Mouse (Mus musculus): ENCODE measurements around the gene Dync1li1. TPM values are rescaled to one million over a fixed set of nuclear protein-coding genes. Genes with fewer than 3 reads are reported as not detected.
"Not testable (repeated sequence)": the region's sequence is repeated elsewhere in the genome, so short reads cannot be mapped to it uniquely, and the experiment has no call there.

Dync1li1 gene
- polyA plus RNA-seq, 1 experiment from 2014 or later, result 107 TPM

DNA sequence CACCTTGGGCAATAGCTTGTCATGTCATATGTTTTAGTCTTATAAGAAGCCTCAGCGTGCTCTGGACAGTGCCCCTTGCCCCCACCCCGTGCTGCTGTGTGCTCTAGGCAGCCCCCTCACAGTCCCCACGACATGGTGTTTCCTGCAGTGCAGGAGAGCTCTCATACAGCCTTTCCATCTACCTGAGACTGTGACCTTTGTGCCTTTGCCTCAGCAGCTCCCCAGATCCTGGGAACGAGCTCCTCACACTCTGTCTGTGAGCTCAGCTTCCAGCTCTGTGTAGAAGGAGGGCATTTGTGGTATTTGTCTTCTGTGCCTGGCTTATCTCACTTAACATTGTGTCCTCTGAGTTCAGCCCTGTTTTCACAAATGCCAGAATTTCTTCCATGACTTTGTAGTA is 13.3 kb downstream of the Dync1li1 start:
- no peak for ATAC-seq (ENCODE audit: low FRiP score)
- no peak overlapping the region for H3K9ac ChIP-seq
- no peak overlapping the region for H3K4me2 ChIP-seq (replicated peaks)
- H3K4me3 ChIP-seq (replicated peaks; ENCODE audit: low read length), result no peak overlapping the region
- no peak for DNase-seq (ENCODE audit: low spot score)
- no peak overlapping the region for H3K27ac ChIP-seq
- H3K27me3 ChIP-seq (ENCODE audit: control insufficient read depth, insufficient read depth, low read length), result no peaks in the 10 kb centered on the region
- WGBS, result 95% methylated on average over 4 of the region's 4 CpGs
- H3K4me1 ChIP-seq (replicated peaks; ENCODE audit: control insufficient read depth, insufficient read depth, low read length), result no peaks in the 10 kb centered on the region
- H3K9me3 ChIP-seq (ENCODE audit: control insufficient read depth, low read length), result no peaks in the 10 kb centered on the region
- H3K36me3 ChIP-seq (replicated peaks; ENCODE audit: control insufficient read depth, insufficient read depth), result peaks cover 36% of the 10 kb centered on the region

DNA sequence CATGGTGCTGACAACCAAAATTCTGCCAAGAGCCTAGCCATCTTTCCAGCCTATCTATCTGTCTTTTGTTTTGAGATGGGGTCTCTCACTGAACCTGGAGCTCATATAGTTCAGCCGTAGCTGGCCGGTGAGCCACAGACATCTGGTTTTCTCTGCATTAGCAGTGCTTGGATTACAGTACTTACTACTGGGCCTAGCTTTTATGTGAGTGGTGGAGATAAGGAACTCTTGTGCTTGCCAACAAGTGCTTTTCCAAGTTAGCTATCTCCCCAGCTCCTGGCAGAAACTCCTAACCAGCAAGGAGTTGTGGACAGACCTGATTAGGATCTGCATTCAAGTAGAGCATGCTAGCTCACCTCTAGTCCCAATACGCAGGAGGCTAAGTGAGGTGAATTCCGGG is 19.2 kb downstream of the Dync1li1 start:
- WGBS, result over 99% methylated on average over 4 of the region's 4 CpGs
- Histone ChIP-seq H3K27me3 (ENCODE audit: control insufficient read depth, insufficient read depth, low read length) (no peaks in the 10 kb centered on the region), H3K4me3 (replicated peaks; ENCODE audit: low read length) (no peak overlapping the region), H3K9ac (no peak overlapping the region), H3K4me1 (replicated peaks; ENCODE audit: control insufficient read depth, insufficient read depth, low read length) (no peaks in the 10 kb centered on the region), H3K9me3 (ENCODE audit: control insufficient read depth, low read length) (no peaks in the 10 kb centered on the region), H3K4me2 (replicated peaks) (no peak overlapping the region), H3K27ac (no peak overlapping the region), H3K36me3 (replicated peaks; ENCODE audit: control insufficient read depth, insufficient read depth) (peaks cover 82% of the 10 kb centered on the region)
- ATAC-seq (ENCODE audit: low FRiP score) (no peak), DNase-seq (ENCODE audit: low spot score) (no peak)

DNA sequence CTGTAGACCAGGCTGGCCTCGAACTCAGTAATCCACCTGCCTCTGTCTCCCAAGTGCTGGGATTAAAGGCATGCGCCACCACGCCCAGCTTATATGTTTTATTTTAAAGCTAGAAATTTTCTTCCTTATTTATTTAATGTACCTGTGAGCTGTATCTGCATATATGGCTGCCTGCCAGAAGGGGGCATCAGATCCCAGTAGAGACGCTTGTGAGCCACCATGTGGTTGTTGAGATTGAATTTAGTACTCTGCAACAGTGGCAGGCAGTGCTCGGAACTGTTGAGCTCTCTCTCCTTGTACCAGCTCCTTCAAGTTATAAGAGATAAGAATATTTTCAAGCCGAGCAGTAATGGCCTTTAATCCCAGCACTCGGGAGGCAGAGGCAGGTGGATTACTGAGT is 21.8 kb downstream of the Dync1li1 start:
- no peak for DNase-seq (ENCODE audit: low spot score)
- no peak for ATAC-seq (ENCODE audit: low FRiP score)
- H3K4me1 ChIP-seq (replicated peaks; ENCODE audit: control insufficient read depth, insufficient read depth, low read length), result no peaks in the 10 kb centered on the region
- H3K27me3 ChIP-seq (ENCODE audit: control insufficient read depth, insufficient read depth, low read length), result no peaks in the 10 kb centered on the region
- H3K9me3 ChIP-seq (ENCODE audit: control insufficient read depth, low read length), result no peaks in the 10 kb centered on the region
- H3K4me2 ChIP-seq (replicated peaks), result no peak overlapping the region
- H3K36me3 ChIP-seq (replicated peaks; ENCODE audit: control insufficient read depth, insufficient read depth), result peaks cover 94% of the 10 kb centered on the region
- no peak overlapping the region for H3K9ac ChIP-seq
- no peak overlapping the region for H3K4me3 ChIP-seq (replicated peaks; ENCODE audit: low read length)
- WGBS, result 81% methylated on average over 7 of the region's 7 CpGs
- no peak overlapping the region for H3K27ac ChIP-seq

DNA sequence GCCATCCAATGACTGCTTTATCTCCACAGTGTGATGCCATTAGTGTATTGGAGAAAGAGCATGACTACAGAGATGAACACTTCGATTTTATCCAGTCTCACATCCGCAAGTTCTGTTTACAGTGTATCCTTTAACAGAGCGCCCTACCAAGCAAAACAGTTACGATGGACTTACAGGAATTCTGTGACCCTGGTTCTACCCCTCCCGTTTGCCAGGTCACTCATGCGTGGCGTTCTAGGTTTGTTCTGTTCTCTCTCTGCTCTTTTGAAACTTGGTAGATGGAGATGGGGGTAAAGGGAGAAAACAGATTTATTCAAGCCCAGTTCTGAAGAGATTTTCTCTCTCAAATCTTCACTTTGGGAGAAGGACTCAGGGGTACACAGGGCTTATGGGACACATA is 24.9 kb downstream of the Dync1li1 start:
- no peaks in the 10 kb centered on the region for H3K4me1 ChIP-seq (replicated peaks; ENCODE audit: control insufficient read depth, insufficient read depth, low read length)
- H3K36me3 ChIP-seq (replicated peaks; ENCODE audit: control insufficient read depth, insufficient read depth), result peaks cover 98% of the 10 kb centered on the region
- no peaks in the 10 kb centered on the region for H3K9me3 ChIP-seq (ENCODE audit: control insufficient read depth, low read length)
- H3K9ac ChIP-seq, result no peak overlapping the region
- DNase-seq (ENCODE audit: low spot score) (no peak), ATAC-seq (ENCODE audit: low FRiP score) (no peak)
- H3K4me3 ChIP-seq (replicated peaks; ENCODE audit: low read length), result no peak overlapping the region
- H3K27me3 ChIP-seq (ENCODE audit: control insufficient read depth, insufficient read depth, low read length), result no peaks in the 10 kb centered on the region
- H3K4me2 ChIP-seq (replicated peaks), result no peak overlapping the region
- WGBS, result 95% methylated on average over 7 of the region's 7 CpGs
- H3K27ac ChIP-seq, result no peak overlapping the region

DNA sequence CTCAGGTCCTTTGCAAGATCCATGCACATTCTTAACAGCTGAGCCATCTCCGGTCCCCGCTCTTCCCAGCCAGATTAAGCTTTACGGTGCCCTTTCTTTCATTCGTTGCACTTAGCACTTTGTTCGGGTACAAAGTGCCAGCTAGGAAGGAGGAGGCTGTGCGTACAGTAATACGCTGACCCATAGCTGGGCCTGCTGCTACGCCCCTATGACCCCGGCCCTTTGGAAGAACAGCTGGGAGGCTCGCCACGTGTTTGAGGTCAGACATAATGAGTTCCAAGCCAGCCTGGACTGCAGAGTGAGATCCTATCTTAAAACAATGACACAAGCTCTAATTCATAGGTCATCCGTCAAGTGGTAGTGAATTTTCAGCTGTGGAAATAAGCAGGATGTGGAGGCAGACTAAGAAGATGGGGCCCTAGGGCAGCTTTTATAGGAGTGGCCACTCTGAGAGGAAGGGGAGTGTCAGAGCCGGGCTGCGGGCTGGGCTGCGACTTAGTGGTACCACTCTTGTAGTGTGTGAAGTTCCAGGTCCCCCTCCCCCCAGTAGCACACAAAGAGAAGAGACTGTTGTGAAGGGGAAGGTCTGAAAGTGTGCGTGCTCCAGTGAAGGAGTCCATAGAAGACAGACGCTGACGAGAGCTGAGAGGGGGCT is 28.2 kb downstream of the Dync1li1 start:
- H3K27ac ChIP-seq, result no peak overlapping the region
- ATAC-seq (ENCODE audit: low FRiP score) (no peak), DNase-seq (ENCODE audit: low spot score) (no peak)
- H3K27me3 ChIP-seq (ENCODE audit: control insufficient read depth, insufficient read depth, low read length), result no peaks in the 10 kb centered on the region
- no peak overlapping the region for H3K9ac ChIP-seq
- H3K4me3 ChIP-seq (replicated peaks; ENCODE audit: low read length), result no peak overlapping the region
- no peaks in the 10 kb centered on the region for H3K4me1 ChIP-seq (replicated peaks; ENCODE audit: control insufficient read depth, insufficient read depth, low read length)
- H3K4me2 ChIP-seq (replicated peaks), result no peak overlapping the region
- H3K36me3 ChIP-seq (replicated peaks; ENCODE audit: control insufficient read depth, insufficient read depth), result peaks cover 99% of the 10 kb centered on the region
- WGBS, result 83% methylated on average over 18 of the region's 18 CpGs
- no peaks in the 10 kb centered on the region for H3K9me3 ChIP-seq (ENCODE audit: control insufficient read depth, low read length)

DNA sequence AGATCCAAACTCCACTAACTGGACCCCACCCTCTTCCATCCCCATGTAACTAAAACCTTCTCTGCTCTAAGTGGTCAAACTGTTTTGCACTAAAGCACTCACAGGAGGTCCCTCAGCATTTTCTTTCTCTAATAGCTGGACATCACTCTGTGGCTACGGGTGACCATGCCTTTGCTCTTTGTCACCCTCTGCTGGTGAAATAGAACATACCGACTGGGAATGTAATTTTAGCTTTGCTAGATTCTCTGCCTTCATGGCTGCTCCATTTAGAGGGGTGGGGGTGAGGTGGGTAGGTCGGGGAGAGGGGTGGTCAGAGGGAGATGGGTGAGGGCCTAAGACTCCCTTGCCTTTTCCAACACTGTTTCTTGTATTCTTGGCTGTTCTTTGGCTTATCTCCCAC is 38.7 kb downstream of the Dync1li1 start:
- peak; percentile 70 for DNase-seq (ENCODE audit: low spot score)
- peaks cover 7% of the 10 kb centered on the region for H3K4me1 ChIP-seq (replicated peaks; ENCODE audit: control insufficient read depth, insufficient read depth, low read length)
- H3K4me3 ChIP-seq (replicated peaks; ENCODE audit: low read length), result no peak overlapping the region
- no peak for ATAC-seq (ENCODE audit: low FRiP score)
- no peak overlapping the region for H3K9ac ChIP-seq
- WGBS, result 8% methylated on average over 3 of the region's 3 CpGs
- H3K36me3 ChIP-seq (replicated peaks; ENCODE audit: control insufficient read depth, insufficient read depth), result peaks cover 30% of the 10 kb centered on the region
- H3K9me3 ChIP-seq (ENCODE audit: control insufficient read depth, low read length), result no peaks in the 10 kb centered on the region
- H3K27me3 ChIP-seq (ENCODE audit: control insufficient read depth, insufficient read depth, low read length), result no peaks in the 10 kb centered on the region
- no peak overlapping the region for H3K27ac ChIP-seq
- no peak overlapping the region for H3K4me2 ChIP-seq (replicated peaks)

DNA sequence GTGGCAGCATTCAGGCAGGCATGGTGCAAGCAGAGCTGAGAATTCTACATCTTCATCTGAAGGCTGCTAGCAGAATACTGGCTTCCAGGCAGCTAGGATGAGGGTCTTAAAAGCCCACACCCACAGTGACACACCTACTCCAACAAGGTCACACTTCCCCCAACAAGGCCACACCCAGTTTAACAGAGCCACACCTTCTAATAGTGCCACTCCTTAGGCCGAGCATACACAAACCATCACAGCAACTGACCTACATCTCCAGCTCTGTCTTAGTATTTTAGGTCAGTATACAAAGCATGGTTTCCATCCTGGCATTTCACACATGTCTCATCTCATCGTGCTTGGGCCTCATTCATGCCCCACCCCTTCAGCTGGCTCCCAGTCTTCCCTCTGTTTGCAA is 39.8 kb downstream of the Dync1li1 start:
- WGBS, result 73% methylated on average over 2 of the region's 2 CpGs
- ATAC-seq (ENCODE audit: low FRiP score); H3K27ac ChIP-seq; H3K27me3 ChIP-seq (ENCODE audit: control insufficient read depth, insufficient read depth, low read length); DNase-seq (ENCODE audit: low spot score); H3K9ac ChIP-seq; H3K4me3 ChIP-seq (replicated peaks; ENCODE audit: low read length); H3K4me2 ChIP-seq (replicated peaks); H3K9me3 ChIP-seq (ENCODE audit: control insufficient read depth, low read length): not testable (repeated sequence)
- Histone ChIP-seq H3K4me1 (replicated peaks; ENCODE audit: control insufficient read depth, insufficient read depth, low read length) (peaks cover 18% of the 10 kb centered on the region), H3K36me3 (replicated peaks; ENCODE audit: control insufficient read depth, insufficient read depth) (peaks cover 19% of the 10 kb centered on the region)

DNA sequence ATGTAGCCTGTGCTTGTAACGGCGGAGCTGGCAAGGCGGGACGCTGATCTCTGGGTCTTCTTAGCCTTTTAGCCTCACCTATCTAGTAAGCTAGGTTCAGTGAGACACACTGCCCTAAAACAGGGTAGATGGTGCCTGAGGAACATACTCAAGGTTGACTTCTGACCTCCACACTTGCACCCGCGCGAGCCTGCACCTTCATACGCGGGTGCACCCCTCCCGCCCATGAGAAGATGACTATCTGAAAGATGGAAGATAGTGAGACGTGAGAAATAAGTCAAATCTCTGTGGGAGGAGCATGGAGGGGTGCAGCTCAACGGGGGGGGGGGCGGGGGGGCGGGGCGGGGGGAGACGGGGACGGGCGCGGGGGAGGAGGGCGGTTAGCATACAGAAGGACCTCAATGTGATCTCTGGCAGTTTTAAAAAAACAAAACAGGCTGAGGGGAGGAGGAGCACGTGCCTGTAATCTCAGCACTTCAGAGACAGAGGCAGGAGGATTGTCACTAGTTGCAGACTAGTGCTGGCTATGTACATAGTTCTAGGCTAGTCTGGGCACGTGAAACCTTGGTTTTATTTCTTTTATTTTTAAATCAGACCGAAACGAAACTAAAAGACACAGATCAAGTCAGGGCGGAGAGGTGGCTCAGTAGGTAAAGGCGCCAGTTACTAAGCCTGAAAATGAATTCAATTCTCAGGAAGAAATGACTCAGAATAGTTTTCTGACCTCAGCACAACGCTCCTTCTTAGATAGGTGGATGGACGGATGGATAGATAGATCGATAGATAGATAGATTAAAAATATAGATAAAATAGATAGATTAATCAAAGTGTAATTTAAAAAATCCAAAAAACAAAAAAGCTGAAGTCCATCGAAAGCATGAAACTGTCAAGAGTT is 41.6 kb downstream of the Dync1li1 start:
- Histone ChIP-seq H3K9ac (no peak overlapping the region), H3K4me2 (replicated peaks) (peak overlapping the region; percentile 80), H3K4me1 (replicated peaks; ENCODE audit: control insufficient read depth, insufficient read depth, low read length) (peaks cover 19% of the 10 kb centered on the region), H3K36me3 (replicated peaks; ENCODE audit: control insufficient read depth, insufficient read depth) (0 out of 2 replicates have a peak, but pooled peaks cover 3% of the 10 kb centered on the region), H3K27ac (no peak overlapping the region), H3K27me3 (ENCODE audit: control insufficient read depth, insufficient read depth, low read length) (no peaks in the 10 kb centered on the region), H3K9me3 (ENCODE audit: control insufficient read depth, low read length) (no peaks in the 10 kb centered on the region), H3K4me3 (replicated peaks; ENCODE audit: low read length) (peak overlapping the region; percentile 89)
- 43% methylated on average over 27 of the region's 30 CpGs for WGBS
- ATAC-seq (ENCODE audit: low FRiP score) (no peak), DNase-seq (ENCODE audit: low spot score) (no peak)

DNA sequence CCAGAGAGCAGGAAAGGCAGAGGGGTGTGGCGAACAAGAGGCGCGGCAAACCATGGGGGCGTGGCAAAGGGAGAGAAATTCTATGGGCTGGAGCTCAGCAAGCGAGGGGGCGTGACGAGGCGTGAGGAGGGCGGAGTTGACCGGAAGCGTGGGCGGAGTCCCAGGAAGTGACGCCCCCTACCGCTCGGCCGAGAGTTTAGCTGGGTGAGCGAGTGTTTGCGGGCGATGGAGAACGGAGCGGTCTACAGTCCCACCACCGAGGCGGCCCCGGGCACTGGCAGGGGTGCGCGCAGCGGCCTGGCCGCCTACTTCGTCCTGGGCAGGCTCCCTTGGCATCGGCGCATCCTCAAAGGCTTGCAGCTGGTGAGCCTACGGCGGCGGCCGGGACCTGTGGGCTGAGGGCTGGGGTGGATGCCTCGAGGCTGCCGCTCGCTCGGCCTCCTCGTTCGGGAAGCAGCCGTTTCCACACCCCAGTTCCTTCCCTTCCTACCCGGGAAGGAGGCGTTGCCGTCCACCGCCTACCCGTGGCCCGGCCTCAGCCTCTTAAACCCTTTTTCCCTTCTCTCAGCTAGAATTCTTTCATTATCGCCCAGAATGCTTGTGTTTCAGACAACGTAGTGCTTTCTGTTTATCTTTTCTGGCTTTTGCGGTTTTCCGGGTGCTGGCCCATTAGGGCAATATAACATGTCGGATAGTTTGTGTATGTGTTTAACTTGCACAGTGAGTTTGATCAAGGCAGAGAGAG is 42.6 kb downstream of the Dync1li1 start, which contains the start of gene Cmtm6:
Cmtm6 (plus strand) TSS at position 106 of the 745 bp plus-strand sequence.
- Histone ChIP-seq H3K36me3 (replicated peaks; ENCODE audit: control insufficient read depth, insufficient read depth) (no peaks in the 10 kb centered on the region), H3K9me3 (ENCODE audit: control insufficient read depth, low read length) (no peaks in the 10 kb centered on the region), H3K27me3 (ENCODE audit: control insufficient read depth, insufficient read depth, low read length) (no peaks in the 10 kb centered on the region), H3K4me2 (replicated peaks) (peak within 1 kb of the TSS; percentile 80), H3K4me3 (replicated peaks; ENCODE audit: low read length) (peak within 1 kb of the TSS; percentile 89), H3K9ac (peak within 1 kb of the TSS; percentile 83), H3K4me1 (replicated peaks; ENCODE audit: control insufficient read depth, insufficient read depth, low read length) (peaks cover 19% of the 10 kb centered on the region), H3K27ac (peak within 1 kb of the TSS; percentile 83)
- under 1% methylated on average over 53 of the region's 53 CpGs for WGBS
- ATAC-seq (ENCODE audit: low FRiP score), result peak; percentile 92
- peak; percentile 93 for DNase-seq (ENCODE audit: low spot score)

Measured in hindbrain, embryonic 14.5 days (tissue).